ENCODE assay signal across 8 mouse cellular contexts in genomic region chr11:94991641-94992479, GRCm38 (mm10). TPM values are rescaled to one million over a fixed set of nuclear protein-coding genes. Genes with fewer than 3 reads are reported as not detected.
DNase-seq lines count a peak whose midpoint lies in the region; ATAC-seq and TF ChIP-seq lines count a peak whose summit lies in the region.

No protein-coding gene starts in this region.

- in situ Hi-C loops in Patski (cut with MboI; ENCODE audit: low pct_unique_long_range_greater_than_20kb): no loop called here

- peak overlapping the region; percentile 93 for H3K9ac ChIP-seq in embryonic facial prominence, embryonic 15.5 days
- peak overlapping the region; percentile 99 for H3K9ac ChIP-seq in hindbrain, embryonic 14.5 days
- H3K9ac ChIP-seq in liver, embryonic 15.5 days: peak overlapping the region; percentile 94
- peak overlapping the region; percentile 97 for H3K9ac ChIP-seq in neural tube, embryonic 12.5 days

- WGBS in embryonic facial prominence, embryonic 15.5 days: under 1% methylated on average over 99 of the region's 99 CpGs
- WGBS in hindbrain, embryonic 14.5 days: under 1% methylated on average over 98 of the region's 99 CpGs
- under 1% methylated on average over 99 of the region's 99 CpGs for WGBS in liver, embryonic 15.5 days (ENCODE audit: insufficient replicate concordance)
- under 1% methylated on average over 99 of the region's 99 CpGs for WGBS in neural tube, embryonic 12.5 days

- POLR2A ChIA-PET in Patski (lab: Charles Lee): interaction anchor here (0.9 to 3.0 kb wide), 6 partner anchors 8 to 17 kb away, joined by 3 to 18 read pairs (median 6); partner anchors contain the start of genes Samd14 and Sgca

- H3K27me3 ChIP-seq in Patski: no peaks in the 10 kb centered on the region
- no peaks in the 10 kb centered on the region for H3K27me3 ChIP-seq in embryonic facial prominence, embryonic 15.5 days
- H3K27me3 ChIP-seq in hindbrain, embryonic 14.5 days (ENCODE audit: control insufficient read depth, insufficient read depth, low read length): no peaks in the 10 kb centered on the region
- no peaks in the 10 kb centered on the region for H3K27me3 ChIP-seq in liver, embryonic 15.5 days
- H3K27me3 ChIP-seq in neural tube, embryonic 12.5 days (replicated peaks): no peaks in the 10 kb centered on the region

- peak overlapping the region; percentile 94 for H3K4me2 ChIP-seq in embryonic facial prominence, embryonic 15.5 days (replicated peaks)
- H3K4me2 ChIP-seq in hindbrain, embryonic 14.5 days (replicated peaks): peak overlapping the region; percentile 100
- H3K4me2 ChIP-seq in liver, embryonic 15.5 days: peak overlapping the region; percentile 97
- peak overlapping the region; percentile 88 for H3K4me2 ChIP-seq in neural tube, embryonic 12.5 days (replicated peaks)

- H3K9me3 ChIP-seq in embryonic facial prominence, embryonic 15.5 days (replicated peaks): no peaks in the 10 kb centered on the region
- H3K9me3 ChIP-seq in hindbrain, embryonic 14.5 days (ENCODE audit: control insufficient read depth, low read length): no peaks in the 10 kb centered on the region
- no peaks in the 10 kb centered on the region for H3K9me3 ChIP-seq in liver, embryonic 15.5 days (replicated peaks)
- H3K9me3 ChIP-seq in neural tube, embryonic 12.5 days: no peaks in the 10 kb centered on the region

- TF ChIP-seq CTCF in gastrocnemius, adult 2 months (IDR thresholded peaks at IDR 0.05): no peak
- TF ChIP-seq CTCF in Patski (IDR thresholded peaks at IDR 0.05): no peak

- peaks cover 81% of the 10 kb centered on the region for H3K4me1 ChIP-seq in embryonic facial prominence, embryonic 15.5 days
- H3K4me1 ChIP-seq in hindbrain, embryonic 14.5 days (replicated peaks; ENCODE audit: control insufficient read depth, insufficient read depth, low read length): peaks cover 58% of the 10 kb centered on the region
- H3K4me1 ChIP-seq in liver, embryonic 15.5 days (replicated peaks): peaks cover 95% of the 10 kb centered on the region
- peaks cover 63% of the 10 kb centered on the region for H3K4me1 ChIP-seq in neural tube, embryonic 12.5 days

- ATAC-seq in Patski: peak; percentile 9
- ATAC-seq in embryonic facial prominence, embryonic 15.5 days (ENCODE audit: insufficient number of reproducible peaks, low FRiP score, low TSS enrichment, low read depth): no peak
- ATAC-seq in hindbrain, embryonic 14.5 days (ENCODE audit: low FRiP score): no peak
- ATAC-seq in liver, embryonic 15.5 days (ENCODE audit: insufficient read depth): peak; percentile 14; the same call in 1 of the 2 replicates
- no peak for ATAC-seq in neural tube, embryonic 12.5 days (ENCODE audit: low FRiP score, low read depth)

- DNase-seq in gastrocnemius, adult 2 months: peak; percentile 71
- DNase-seq in gastrocnemius, adult 18-20 months (ENCODE audit: low spot score): no peak
- no peak for DNase-seq in Patski (ENCODE audit: low read depth, low spot score)
- DNase-seq in hindbrain, embryonic 14.5 days (ENCODE audit: low spot score): no peak
- DNase-seq in ovary, adult 18-20 months (ENCODE audit: low spot score): no peak

- H3K36me3 ChIP-seq in embryonic facial prominence, embryonic 15.5 days: peaks cover 13% of the 10 kb centered on the region
- peaks cover 19% of the 10 kb centered on the region for H3K36me3 ChIP-seq in hindbrain, embryonic 14.5 days (replicated peaks; ENCODE audit: control insufficient read depth, insufficient read depth)
- peaks cover 8% of the 10 kb centered on the region for H3K36me3 ChIP-seq in liver, embryonic 15.5 days (replicated peaks)
- H3K36me3 ChIP-seq in neural tube, embryonic 12.5 days: peaks cover 16% of the 10 kb centered on the region

- peak overlapping the region; percentile 98 for H3K4me3 ChIP-seq in gastrocnemius, adult 2 months
- peak overlapping the region; percentile 91 for H3K4me3 ChIP-seq in embryonic facial prominence, embryonic 15.5 days (replicated peaks)
- peak overlapping the region; percentile 95 for H3K4me3 ChIP-seq in hindbrain, embryonic 14.5 days (replicated peaks; ENCODE audit: low read length)
- H3K4me3 ChIP-seq in liver, embryonic 15.5 days (replicated peaks): peak overlapping the region; percentile 89
- H3K4me3 ChIP-seq in neural tube, embryonic 12.5 days: peak overlapping the region; percentile 93

- CTCF ChIA-PET in Patski (lab: Charles Lee): interaction anchor here (1.4 to 2.3 kb wide), 2 partner anchors 11 to 13 kb away, joined by 4 to 14 read pairs; no protein-coding TSS in a partner anchor

- H3K27ac ChIP-seq in gastrocnemius, adult 2 months: peak overlapping the region; percentile 93
- H3K27ac ChIP-seq in embryonic facial prominence, embryonic 15.5 days (replicated peaks): peak overlapping the region; percentile 95
- H3K27ac ChIP-seq in hindbrain, embryonic 14.5 days: peak overlapping the region; percentile 97
- peak overlapping the region; percentile 90 for H3K27ac ChIP-seq in liver, embryonic 15.5 days (replicated peaks)
- H3K27ac ChIP-seq in neural tube, embryonic 12.5 days: 0 out of 2 replicates have a peak overlapping the region, but pooled peaks have one; percentile 8

- intact Hi-C loops in gastrocnemius, adult 2 months (cut with DNase I): no loop called here

RNA-seq across cellular contexts. Expression of gene Ppp1r9b, which starts 1.0 kb away (rescaled TPM):
- total RNA-seq in gastrocnemius, adult 2 months (2021): 10 to 100 TPM; 18.3 to 25.7 TPM
- total RNA-seq in gastrocnemius, adult 18-20 months (2021): 10 to 100 TPM; 16.1 to 24.5 TPM
- 70.2 TPM for polyA plus RNA-seq in Patski (2021)
- 11.0 and 12.8 TPM in 2 replicates for polyA plus RNA-seq in embryonic facial prominence, embryonic 15.5 days (2015; fragmentation: Nextera tagmentation; extraction: Ambion mirVana)
- polyA plus RNA-seq in hindbrain, embryonic 14.5 days (2014; fragmentation: Nextera tagmentation; extraction: Ambion mirVana): 27.1 and 27.5 TPM in 2 replicates
- polyA plus RNA-seq in liver, embryonic 15.5 days (2015; fragmentation: Nextera tagmentation; extraction: Ambion mirVana): 8.2 and 8.8 TPM in 2 replicates
- 18.2 and 19.7 TPM in 2 replicates for polyA plus RNA-seq in neural tube, embryonic 12.5 days (2016; fragmentation: Nextera tagmentation; extraction: Ambion mirVana)

RNA-seq across cellular contexts. Expression of gene Sgca, which starts 15.7 kb away (rescaled TPM):
- total RNA-seq in gastrocnemius, adult 2 months (2021): 100 to 1,000 TPM; 252 to 278 TPM
- 100 to 1,000 TPM; 283 to 304 TPM for total RNA-seq in gastrocnemius, adult 18-20 months (2021)
- polyA plus RNA-seq in Patski (2021): 0.47 TPM
- 11.7 and 14.6 TPM in 2 replicates for polyA plus RNA-seq in embryonic facial prominence, embryonic 15.5 days (2015; fragmentation: Nextera tagmentation; extraction: Ambion mirVana)
- 0.17 TPM in 1 of 2 replicates, not detected in the other for polyA plus RNA-seq in hindbrain, embryonic 14.5 days (2014; fragmentation: Nextera tagmentation; extraction: Ambion mirVana)
- 0.35 and 1.1 TPM in 2 replicates for polyA plus RNA-seq in liver, embryonic 15.5 days (2015; fragmentation: Nextera tagmentation; extraction: Ambion mirVana)
- polyA plus RNA-seq in neural tube, embryonic 12.5 days (2016; fragmentation: Nextera tagmentation; extraction: Ambion mirVana): 0.80 and 0.90 TPM in 2 replicates

RNA-seq across cellular contexts. Expression of gene Samd14, which starts 17.8 kb away (rescaled TPM):
- total RNA-seq in gastrocnemius, adult 2 months (2021): under 1 TPM; 0.28 to 0.42 TPM
- under 1 TPM; 0.34 to 0.52 TPM for total RNA-seq in gastrocnemius, adult 18-20 months (2021)
- polyA plus RNA-seq in Patski (2021): 32.3 TPM
- 29.7 and 33.9 TPM in 2 replicates for polyA plus RNA-seq in embryonic facial prominence, embryonic 15.5 days (2015; fragmentation: Nextera tagmentation; extraction: Ambion mirVana)
- 130 and 135 TPM in 2 replicates for polyA plus RNA-seq in hindbrain, embryonic 14.5 days (2014; fragmentation: Nextera tagmentation; extraction: Ambion mirVana)
- polyA plus RNA-seq in liver, embryonic 15.5 days (2015; fragmentation: Nextera tagmentation; extraction: Ambion mirVana): 33.9 and 39.2 TPM in 2 replicates
- 101 and 106 TPM in 2 replicates for polyA plus RNA-seq in neural tube, embryonic 12.5 days (2016; fragmentation: Nextera tagmentation; extraction: Ambion mirVana)

RNA-seq across cellular contexts. Expression of gene Hils1, which starts 24.5 kb away (rescaled TPM):
- total RNA-seq in gastrocnemius, adult 2 months (2021): not detected
- not detected for total RNA-seq in gastrocnemius, adult 18-20 months (2021)
- not detected for polyA plus RNA-seq in Patski (2021)
- polyA plus RNA-seq in embryonic facial prominence, embryonic 15.5 days (2015; fragmentation: Nextera tagmentation; extraction: Ambion mirVana): 0.25 TPM in 1 of 2 replicates, not detected in the other
- polyA plus RNA-seq in hindbrain, embryonic 14.5 days (2014; fragmentation: Nextera tagmentation; extraction: Ambion mirVana): not detected in 2 replicates
- polyA plus RNA-seq in liver, embryonic 15.5 days (2015; fragmentation: Nextera tagmentation; extraction: Ambion mirVana): not detected in 2 replicates
- not detected in 2 replicates for polyA plus RNA-seq in neural tube, embryonic 12.5 days (2016; fragmentation: Nextera tagmentation; extraction: Ambion mirVana)

RNA-seq across cellular contexts. Expression of gene Pdk2, which starts 49.3 kb away (rescaled TPM):
- total RNA-seq in gastrocnemius, adult 2 months (2021): 100 to 1,000 TPM; 471 to 485 TPM
- 100 to 1,000 TPM; 514 to 515 TPM for total RNA-seq in gastrocnemius, adult 18-20 months (2021)
- polyA plus RNA-seq in Patski (2021): 61.5 TPM
- polyA plus RNA-seq in embryonic facial prominence, embryonic 15.5 days (2015; fragmentation: Nextera tagmentation; extraction: Ambion mirVana): 33.7 and 41.8 TPM in 2 replicates
- 22.7 and 25.2 TPM in 2 replicates for polyA plus RNA-seq in hindbrain, embryonic 14.5 days (2014; fragmentation: Nextera tagmentation; extraction: Ambion mirVana)
- polyA plus RNA-seq in liver, embryonic 15.5 days (2015; fragmentation: Nextera tagmentation; extraction: Ambion mirVana): 10.2 and 10.8 TPM in 2 replicates
- polyA plus RNA-seq in neural tube, embryonic 12.5 days (2016; fragmentation: Nextera tagmentation; extraction: Ambion mirVana): 20.5 and 20.6 TPM in 2 replicates

Comparison
In these comparisons a context has a peak if more than half of its experiments do, and no peak if none do; other contexts are left out.
1. H3K27ac ChIP-seq: peak in every context shown above with its lines; median percentile 97 in hindbrain, embryonic 14.5 days; 95 in embryonic facial prominence, embryonic 15.5 days; 93 in gastrocnemius, adult 2 months; 90 in liver, embryonic 15.5 days; 8 in neural tube, embryonic 12.5 days.
2. ATAC-seq: peak in Patski (single experiment) and liver, embryonic 15.5 days (single experiment); none in embryonic facial prominence, embryonic 15.5 days (single experiment), hindbrain, embryonic 14.5 days (single experiment) and neural tube, embryonic 12.5 days (single experiment).
3. Peak in every context shown above with its lines, with median percentiles within 50 percentile points of each other: H3K4me3 ChIP-seq, H3K4me2 ChIP-seq and H3K9ac ChIP-seq.